Mouse (Mus musculus): ENCODE measurements at regions not wholly inside any gene's neighbourhood (a gene's known extent, or its start where the extent isn't known, plus 50 kb on each side); places are given as distances from the start of the nearest gene placed in this dataset.

GRCm38 (mm10) chr12:32766575-32766974 is 52.8 kb upstream of the Nampt start:
- TF ChIP-seq CTCF (IDR thresholded peaks at IDR 0.05; ENCODE audit: low read depth) (no peak), EP300 (optimal IDR thresholded peaks at IDR 0.05) (no peak)

Measured in stomach, postnatal 0 days (tissue).